Mouse (Mus musculus) liver, postnatal 0 days (tissue): ENCODE measurements around the gene Arap1. TPM values are rescaled to one million over a fixed set of nuclear protein-coding genes. Genes with fewer than 3 reads are reported as not detected.

Experiments used
- ATAC-seq: fragments of 200-750 bp; cut with Nextera tagmentation; 2 replicates; pipeline ENCODE4 v1.8.0; 2017; ENCODE audit warnings: mild to moderate bottlenecking, moderate library complexity
- DNase-seq: peaks from one replicate; pipeline ENCODE4 v3.0.0-alpha.2; 2016
- H3K27ac ChIP-seq: fragments of 300-500 bp; sonication (generic); 2 replicates; pipeline ENCODE4 v1.5.1; 2014; ENCODE audit warnings: antibody characterized with exemption, moderate library complexity, mild to moderate bottlenecking, low read depth
- H3K27me3 ChIP-seq: fragments of 300-500 bp; sonication (generic); 2 replicates; pipeline ENCODE4 v1.6.1; 2014; ENCODE audit warnings: low read length, control low read depth, mixed read lengths; ENCODE audit not compliant: insufficient read depth
- H3K36me3 ChIP-seq: fragments of 300-500 bp; sonication (generic); replicated peaks from 2 replicates; pipeline ENCODE4 v1.6.1; 2014; ENCODE audit warnings: mild to moderate bottlenecking, control low read depth, low read length, moderate library complexity, mixed read lengths; ENCODE audit not compliant: insufficient read depth
- H3K4me1 ChIP-seq: fragments of 300-500 bp; sonication (generic); 2 replicates; pipeline ENCODE4 v1.6.1; 2014; ENCODE audit warnings: antibody characterized with exemption, mild to moderate bottlenecking, control low read depth; ENCODE audit not compliant: insufficient read depth
- H3K4me2 ChIP-seq: fragments of 300-500 bp; sonication (generic); 2 replicates; pipeline ENCODE4 v1.6.1; 2014; ENCODE audit warnings: low read depth, mild to moderate bottlenecking, low read length, moderate library complexity, mixed read lengths
- H3K4me3 ChIP-seq: fragments of 300-500 bp; sonication (generic); 2 replicates; pipeline ENCODE4 v1.5.1; 2014; ENCODE audit warnings: low read depth, low read length
- H3K9ac ChIP-seq: fragments of 300-500 bp; sonication (generic); replicated peaks from 2 replicates; pipeline ENCODE4 v1.6.1; 2014; ENCODE audit warnings: mild to moderate bottlenecking, moderate library complexity
- H3K9me3 ChIP-seq: fragments of 300-500 bp; sonication (generic); 2 replicates; pipeline ENCODE4 v1.6.1; 2016; ENCODE audit warnings: mild to moderate bottlenecking, control low read depth, low read length, mixed read lengths
- CTCF ChIP-seq: sonication (generic); IDR thresholded peaks from 2 replicates; pipeline ENCODE4 v1.5.1; 2016; ENCODE audit warnings: antibody characterized with exemption, low read depth
- EP300 ChIP-seq: IDR thresholded peaks from 2 replicates; pipeline ENCODE4 v1.6.1; 2016; ENCODE audit warnings: antibody characterized with exemption, low read depth, mild to moderate bottlenecking
- WGBS: fragments of 180-500 bp; shearing (Covaris S2); extraction: QIAGEN DNeasy Blood & Tissue Kit; methylation state at CpG from one replicate; pipeline ENCODE4 v1.1.7; 2014; ENCODE audit not compliant: insufficient replicate concordance; 5-methylcytosine and 5-hydroxymethylcytosine counted together
- polyA plus RNA-seq: library from polyadenylated mRNA; unstranded; fragments of >200 nt; fragmentation: Nextera tagmentation; extraction: Ambion mirVana; gene quantifications from 2 replicates; pipeline ENCODE4 v1.2.1, GENCODE M21; 2015

The Arap1 gene
- polyA plus RNA-seq, 1 experiment from 2014 or later, result 18.1 TPM

DNA sequence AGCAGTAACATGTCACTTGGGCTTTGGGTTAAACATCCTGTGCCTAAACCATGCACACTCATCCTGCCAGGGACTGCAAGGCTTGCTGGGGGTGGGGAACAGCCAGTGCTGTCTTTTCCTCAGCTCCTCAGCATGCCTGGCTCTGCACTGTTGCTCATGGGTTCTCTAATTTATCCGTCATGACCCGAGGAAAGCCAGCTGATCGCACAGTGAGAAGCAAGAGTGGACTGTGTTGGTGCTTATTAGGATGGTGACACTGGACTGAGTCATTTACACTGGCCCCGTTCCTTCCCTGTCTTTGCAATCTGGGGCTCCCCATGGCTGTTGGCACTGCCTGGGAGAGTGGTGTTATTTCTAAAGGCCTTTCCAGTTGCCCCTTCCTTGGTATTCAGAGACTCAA lies 96.3 kb downstream of the Arap1 start:
- ATAC-seq (no peak), DNase-seq (no peak)
- Histone ChIP-seq H3K4me3 (no peak overlapping the region), H3K9ac (no peak overlapping the region), H3K9me3 (no peaks in the 10 kb centered on the region), H3K27me3 (no peaks in the 10 kb centered on the region), H3K4me1 (no peaks in the 10 kb centered on the region), H3K4me2 (no peak overlapping the region), H3K36me3 (no peaks in the 10 kb centered on the region), H3K27ac (no peak overlapping the region)
- TF ChIP-seq CTCF (no peak), EP300 (no peak)
- WGBS, result 69% methylated on average over 4 of the region's 4 CpGs

DNA sequence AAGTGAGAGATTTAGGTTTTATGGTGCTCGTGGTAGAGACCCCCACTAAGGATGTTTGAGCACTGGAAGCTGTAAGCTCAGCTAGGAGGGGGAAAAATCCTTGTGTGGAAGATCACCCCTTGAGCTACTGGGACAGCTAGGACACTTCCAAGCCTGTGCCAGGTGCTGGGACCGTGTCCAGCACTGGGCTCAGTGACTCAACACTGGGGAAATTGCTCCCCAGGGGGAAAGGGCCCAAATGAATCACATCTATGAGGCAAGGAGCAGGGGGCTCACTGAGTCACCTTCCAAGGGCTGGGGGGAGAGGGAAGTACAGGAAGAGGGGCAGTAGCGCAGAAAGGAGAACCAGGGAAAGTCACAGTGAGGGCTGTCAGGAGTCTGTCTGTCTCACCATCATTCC lies 102.0 kb downstream of the Arap1 start:
- no peaks in the 10 kb centered on the region for H3K9me3 ChIP-seq
- peaks cover 9% of the 10 kb centered on the region for H3K4me1 ChIP-seq
- no peak overlapping the region for H3K4me3 ChIP-seq
- H3K4me2 ChIP-seq, result no peak overlapping the region
- 27% methylated on average over 3 of the region's 3 CpGs for WGBS
- peaks cover 16% of the 10 kb centered on the region for H3K27me3 ChIP-seq
- H3K9ac ChIP-seq, result no peak overlapping the region
- DNase-seq (no peak), ATAC-seq (no peak)
- TF ChIP-seq CTCF (no peak), EP300 (no peak)
- no peaks in the 10 kb centered on the region for H3K36me3 ChIP-seq
- no peak overlapping the region for H3K27ac ChIP-seq

DNA sequence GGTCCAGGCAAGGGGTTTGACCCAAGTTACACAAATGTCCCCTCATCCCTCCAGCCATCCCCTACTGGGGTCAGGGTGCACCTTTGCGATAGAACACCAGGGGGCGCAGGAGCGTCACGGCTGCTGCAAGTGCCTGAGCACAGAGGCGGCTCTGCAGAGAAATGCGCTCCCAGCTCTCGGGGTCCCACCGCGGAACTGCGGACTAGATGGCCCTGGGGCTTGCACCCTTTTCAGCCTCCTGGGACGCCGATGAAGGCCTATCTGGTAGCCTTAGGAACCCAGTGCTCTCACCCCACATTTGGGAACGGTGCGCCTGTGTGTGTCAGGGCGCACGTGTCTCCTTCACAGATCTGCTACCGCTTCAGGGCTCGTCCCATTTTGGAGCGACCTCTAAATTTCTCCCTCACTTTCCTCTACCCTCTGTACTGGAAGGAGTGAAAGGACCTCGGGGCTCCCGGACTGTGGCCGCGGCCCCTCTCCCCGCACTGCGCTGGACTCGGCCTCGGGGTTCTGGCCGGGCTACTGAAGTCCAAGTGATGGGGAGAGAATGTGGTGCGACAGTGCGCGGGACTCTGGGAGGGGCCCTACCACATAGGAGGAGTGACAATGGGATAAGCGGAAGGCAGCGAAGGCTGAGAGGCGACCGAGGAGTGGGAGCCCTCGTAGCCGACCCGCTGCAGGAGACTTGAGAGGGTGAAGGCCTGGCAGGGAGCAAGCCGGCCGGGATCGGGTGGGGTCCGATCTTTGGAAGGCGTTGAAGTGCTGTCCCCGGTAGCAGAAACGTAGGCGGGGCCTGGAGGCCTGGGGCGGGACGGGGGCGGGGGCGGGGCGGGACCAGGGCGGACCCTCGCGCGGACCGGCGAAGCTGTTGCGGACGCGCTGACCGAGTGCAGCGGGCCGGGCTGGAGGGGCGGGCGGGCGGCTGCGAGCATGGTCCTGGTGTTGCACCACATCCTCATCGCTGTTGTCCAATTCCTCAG lies 102.8 kb downstream of the Arap1 start:
- peak; percentile 97 for TF ChIP-seq CTCF
- TF ChIP-seq EP300, result no peak

DNA sequence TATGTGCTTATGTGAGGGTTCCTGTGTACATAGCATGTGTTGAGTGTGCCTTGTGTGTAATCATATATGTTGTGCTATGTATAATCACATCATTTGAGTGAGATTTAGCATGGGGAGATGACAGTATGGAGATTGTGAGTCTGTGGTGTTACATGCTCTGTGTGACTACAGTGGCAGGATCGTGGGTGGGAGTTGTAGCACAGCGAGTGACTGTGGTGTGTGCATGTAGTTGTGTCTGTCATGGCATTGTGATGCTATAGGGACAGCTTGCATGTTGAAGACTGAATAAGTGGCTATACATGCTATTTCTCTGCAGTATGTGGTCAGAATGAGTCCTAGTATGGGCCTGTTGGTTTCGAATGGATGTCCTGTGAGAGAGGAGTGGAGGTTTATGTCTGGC lies 104.8 kb downstream of the Arap1 start:
- 79% methylated on average over 3 of the region's 3 CpGs for whole genome bisulfite sequencing
- H3K4me3 ChIP-seq, result peak overlapping the region; percentile 57
- H3K4me2 ChIP-seq, result peak overlapping the region; percentile 95
- H3K27me3 ChIP-seq, result peaks cover 16% of the 10 kb centered on the region
- DNase-seq, result no peak
- ATAC-seq, result no peak
- H3K36me3 ChIP-seq, result no peaks in the 10 kb centered on the region
- no peaks in the 10 kb centered on the region for H3K9me3 ChIP-seq
- peaks cover 25% of the 10 kb centered on the region for H3K4me1 ChIP-seq
- TF ChIP-seq CTCF, result no peak
- TF ChIP-seq EP300, result no peak
- peak overlapping the region; percentile 6; the same call in 1 of the 2 replicates for H3K27ac ChIP-seq
- H3K9ac ChIP-seq, result no peak overlapping the region

More for the DNA sequence above, 102.8 kb downstream of the Arap1 start:
- DNase-seq (peak; percentile 89), ATAC-seq (peak; percentile 76)
- H3K4me1 ChIP-seq, result peaks cover 11% of the 10 kb centered on the region
- H3K27ac ChIP-seq, result no peak overlapping the region
- H3K9ac ChIP-seq, result peak overlapping the region; percentile 53
- under 1% methylated on average over 56 of the region's 68 CpGs for WGBS
- peak overlapping the region; percentile 95 for H3K4me2 ChIP-seq
- no peaks in the 10 kb centered on the region for H3K9me3 ChIP-seq
- peaks cover 16% of the 10 kb centered on the region for H3K27me3 ChIP-seq
- no peaks in the 10 kb centered on the region for H3K36me3 ChIP-seq
- H3K4me3 ChIP-seq, result peak overlapping the region; percentile 57

DNA sequence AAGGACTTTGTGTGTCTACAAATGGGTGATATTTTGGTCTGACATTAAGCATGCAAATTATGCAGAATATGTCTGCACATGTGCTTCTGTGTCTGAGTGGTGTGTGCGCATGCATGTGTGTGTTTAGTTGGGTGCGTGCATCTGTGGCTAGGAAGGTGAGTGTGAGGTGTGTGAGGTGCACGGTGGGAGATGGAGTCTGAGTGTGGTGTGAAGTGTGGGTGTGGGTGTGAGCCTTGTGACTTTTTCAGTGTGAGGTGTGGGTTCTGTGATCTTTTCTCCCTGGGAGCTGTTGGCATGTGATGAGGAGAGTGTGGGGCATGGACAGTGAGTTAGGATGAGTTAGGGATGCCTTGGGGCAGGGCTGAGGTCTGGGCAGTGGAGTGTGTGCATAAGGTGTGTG lies 105.4 kb downstream of the Arap1 start:
- Histone ChIP-seq H3K4me3 (peak overlapping the region; percentile 57), H3K9ac (no peak overlapping the region), H3K4me2 (peak overlapping the region; percentile 95), H3K27me3 (peaks cover 16% of the 10 kb centered on the region), H3K27ac (peak overlapping the region; percentile 6; the same call in 1 of the 2 replicates), H3K9me3 (no peaks in the 10 kb centered on the region), H3K36me3 (no peaks in the 10 kb centered on the region), H3K4me1 (peaks cover 30% of the 10 kb centered on the region)
- ATAC-seq (no peak), DNase-seq (no peak)
- WGBS, result 70% methylated on average over 3 of the region's 3 CpGs
- TF ChIP-seq EP300 (no peak), CTCF (no peak)

DNA sequence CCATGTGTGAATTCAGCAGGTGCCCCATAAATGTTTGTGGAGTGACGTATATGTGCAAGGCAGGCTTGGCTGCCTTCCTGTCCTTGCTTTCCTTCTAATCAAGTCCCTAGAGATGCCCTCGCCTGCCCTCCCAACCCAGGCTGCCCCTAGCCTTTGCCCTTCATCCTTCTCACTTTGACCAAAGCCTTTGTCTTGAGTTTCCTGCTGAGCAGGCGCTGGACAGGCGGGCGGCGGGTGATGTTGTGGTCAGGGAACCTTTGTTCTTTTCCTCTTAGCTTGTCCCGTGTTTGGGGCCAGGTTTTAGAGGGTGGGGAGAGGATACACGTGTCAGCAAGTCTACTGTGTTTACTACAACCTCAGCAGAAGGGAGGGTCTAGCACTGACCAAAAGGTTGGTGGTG lies 105.9 kb downstream of the Arap1 start:
- Histone ChIP-seq H3K36me3 (no peaks in the 10 kb centered on the region), H3K9ac (peak overlapping the region; percentile 30; the same call in 1 of the 2 replicates), H3K9me3 (no peaks in the 10 kb centered on the region), H3K4me1 (peaks cover 34% of the 10 kb centered on the region), H3K4me3 (peak overlapping the region; percentile 57), H3K27me3 (peaks cover 16% of the 10 kb centered on the region), H3K27ac (no peak overlapping the region), H3K4me2 (peak overlapping the region; percentile 95)
- WGBS, result 22% methylated on average over 8 of the region's 8 CpGs
- ATAC-seq (no peak), DNase-seq (no peak)
- TF ChIP-seq CTCF, result no peak
- TF ChIP-seq EP300, result 0 out of 2 replicates have a peak, but pooled peaks have one; percentile 27
